Mouse (Mus musculus): ENCODE measurements around the gene Dhx33. TPM values are rescaled to one million over a fixed set of nuclear protein-coding genes. Genes with fewer than 3 reads are reported as not detected.
A peak's percentile ranks its signal among the peaks of the same experiment; 100 is the strongest.

Dhx33 gene
- total and polyA plus RNA-seq, 2 experiments = 7.8 to 22.0 TPM

DNA sequence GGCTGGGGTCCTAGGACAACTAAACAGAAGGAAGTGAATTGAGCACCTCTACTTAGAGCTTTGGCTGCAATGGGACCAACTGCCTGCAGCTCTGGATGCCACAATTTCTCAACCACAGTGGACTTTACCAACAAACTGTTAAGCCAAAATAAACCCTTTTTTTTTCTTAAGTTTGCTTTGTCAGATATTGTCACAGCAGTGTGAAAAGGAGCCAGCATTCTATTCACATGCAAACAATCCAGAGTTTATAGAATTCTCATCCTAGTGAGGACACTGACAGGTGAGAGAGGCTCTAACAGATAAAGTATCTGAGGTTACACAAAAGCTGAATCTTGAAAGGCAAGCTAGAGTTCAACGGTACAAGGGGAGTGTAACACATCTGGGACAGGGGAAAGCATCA, 12.8 kb upstream of the Dhx33 start:
- H3K4me3 ChIP-seq (ENCODE audit: insufficient read depth, low read depth, low read length) = peak overlapping the region; percentile 36
- WGBS = 21% methylated on average over 1 of the region's 1 CpGs

DNA sequence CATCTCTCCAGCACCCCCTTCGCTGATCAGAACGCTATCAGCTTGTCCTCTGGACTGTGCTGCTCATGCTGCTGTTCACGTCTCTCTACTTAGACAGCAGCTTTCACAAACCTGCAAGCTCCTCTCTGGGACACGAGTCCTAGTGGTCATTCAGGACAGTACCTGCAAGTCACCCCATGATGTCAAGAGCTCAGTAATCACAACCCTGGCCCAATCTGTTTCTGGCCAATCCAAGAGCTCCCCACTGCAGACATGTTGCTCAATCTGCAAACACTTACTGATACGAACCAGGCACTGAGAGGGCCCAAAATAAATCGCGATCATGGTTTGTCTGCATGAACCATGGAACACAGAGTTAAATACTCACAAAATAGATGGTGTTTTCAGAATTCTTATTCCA, 8.5 kb upstream of the Dhx33 start:
- no peaks in the 10 kb centered on the region for H3K27me3 ChIP-seq (ENCODE audit: control insufficient read depth, insufficient read depth, low read length)
- H3K79me2 ChIP-seq (ENCODE audit: control insufficient read depth, insufficient read depth, low read length) = peaks cover 7% of the 10 kb centered on the region; the same call in 1 of the 2 replicates
- peaks cover 44% of the 10 kb centered on the region for H3K4me1 ChIP-seq (ENCODE audit: control insufficient read depth, insufficient read depth, low read length)
- H3K9ac ChIP-seq (ENCODE audit: low read depth, low read length) = no peak overlapping the region
- DNase-seq (ENCODE audit: extremely low read depth, low read depth, low spot score) = peak; percentile 100
- peaks cover 40% of the 10 kb centered on the region for H3K36me3 ChIP-seq (ENCODE audit: control insufficient read depth, insufficient read depth, low read length)
- 28% methylated on average over 7 of the region's 7 CpGs for WGBS
- H3K4me3 ChIP-seq (ENCODE audit: insufficient read depth, low read depth, low read length) = no peak overlapping the region
- no peak for TF ChIP-seq POLR2A (IDR thresholded peaks at IDR 0.05; ENCODE audit: extremely low read depth, insufficient read depth, low read length)
- peak; percentile 16; the same call in 1 of the 2 replicates for TF ChIP-seq CTCF (IDR thresholded peaks at IDR 0.05; ENCODE audit: low read depth, low read length)
- H3K27ac ChIP-seq (replicated peaks; ENCODE audit: insufficient read depth, low read depth, low read length) = peak overlapping the region; percentile 66

More for the DNA sequence above, 12.8 kb upstream of the Dhx33 start:
- Histone ChIP-seq H3K9ac (ENCODE audit: low read depth, low read length) (peak overlapping the region; percentile 71), H3K36me3 (ENCODE audit: control insufficient read depth, insufficient read depth, low read length) (peaks cover 9% of the 10 kb centered on the region), H3K27me3 (ENCODE audit: control insufficient read depth, insufficient read depth, low read length) (no peaks in the 10 kb centered on the region), H3K79me2 (ENCODE audit: control insufficient read depth, insufficient read depth, low read length) (peaks cover 19% of the 10 kb centered on the region; the same call in 1 of the 2 replicates), H3K4me1 (ENCODE audit: control insufficient read depth, insufficient read depth, low read length) (peaks cover 43% of the 10 kb centered on the region), H3K27ac (replicated peaks; ENCODE audit: insufficient read depth, low read depth, low read length) (peak overlapping the region; percentile 93)
- TF ChIP-seq CTCF (IDR thresholded peaks at IDR 0.05; ENCODE audit: low read depth, low read length) = no peak
- no peak for TF ChIP-seq POLR2A (IDR thresholded peaks at IDR 0.05; ENCODE audit: extremely low read depth, insufficient read depth, low read length)
- DNase-seq (ENCODE audit: extremely low read depth, low read depth, low spot score) = peak; percentile 98

DNA sequence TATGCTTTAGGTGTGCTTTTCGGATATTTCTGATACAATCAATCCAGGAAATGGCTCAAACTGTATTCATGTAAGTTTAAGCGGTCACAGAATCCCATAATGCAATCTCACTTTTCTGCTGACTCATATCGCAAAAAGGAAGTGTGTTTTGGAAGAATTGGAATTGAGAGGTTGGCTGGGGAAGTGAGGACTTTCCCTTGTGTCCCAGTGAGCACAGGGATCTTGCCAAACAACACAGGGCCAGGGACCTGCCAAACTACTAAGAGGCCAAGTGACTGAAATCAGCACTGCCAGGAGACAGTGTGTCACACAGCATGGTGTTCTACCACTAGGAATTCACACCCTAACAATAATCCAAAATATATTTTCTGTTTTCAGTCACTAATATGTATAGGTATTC, 4.1 kb upstream of the Dhx33 start:
- H3K4me1 ChIP-seq (ENCODE audit: control insufficient read depth, insufficient read depth, low read length) = peaks cover 18% of the 10 kb centered on the region
- no peak for TF ChIP-seq CTCF (IDR thresholded peaks at IDR 0.05; ENCODE audit: low read depth, low read length)
- no peak for TF ChIP-seq POLR2A (IDR thresholded peaks at IDR 0.05; ENCODE audit: extremely low read depth, insufficient read depth, low read length)
- peak; percentile 98 for DNase-seq (ENCODE audit: extremely low read depth, low read depth, low spot score)
- H3K27ac ChIP-seq (replicated peaks; ENCODE audit: insufficient read depth, low read depth, low read length) = no peak overlapping the region
- WGBS = 14% methylated on average over 3 of the region's 3 CpGs
- no peak overlapping the region for H3K4me3 ChIP-seq (ENCODE audit: insufficient read depth, low read depth, low read length)
- H3K36me3 ChIP-seq (ENCODE audit: control insufficient read depth, insufficient read depth, low read length) = peaks cover 39% of the 10 kb centered on the region
- no peaks in the 10 kb centered on the region; the same call in 1 of the 2 replicates for H3K79me2 ChIP-seq (ENCODE audit: control insufficient read depth, insufficient read depth, low read length)
- H3K27me3 ChIP-seq (ENCODE audit: control insufficient read depth, insufficient read depth, low read length) = no peaks in the 10 kb centered on the region
- no peak overlapping the region for H3K9ac ChIP-seq (ENCODE audit: low read depth, low read length)

DNA sequence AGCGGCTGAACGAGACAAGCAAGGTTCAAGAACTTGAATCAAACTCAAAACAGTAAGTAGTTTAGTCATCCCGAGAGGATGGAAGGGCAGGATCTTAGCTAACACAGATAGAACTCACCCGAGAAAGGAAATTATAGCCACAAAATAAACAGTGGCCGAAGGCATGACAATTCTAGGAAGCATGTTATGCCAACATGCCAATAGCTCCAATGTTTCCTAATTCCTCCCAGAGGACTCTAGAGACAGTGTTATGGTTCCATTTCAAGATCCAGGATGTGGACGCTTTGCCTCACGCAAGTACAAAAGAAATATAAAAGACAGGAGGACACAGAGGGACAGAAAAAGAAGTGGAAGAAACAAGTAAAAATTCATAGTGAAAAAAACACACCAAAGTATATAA, 3.6 kb upstream of the Dhx33 start:
- H3K27me3 ChIP-seq (ENCODE audit: control insufficient read depth, insufficient read depth, low read length) = no peaks in the 10 kb centered on the region
- H3K36me3 ChIP-seq (ENCODE audit: control insufficient read depth, insufficient read depth, low read length) = peaks cover 38% of the 10 kb centered on the region
- peak; percentile 28 for DNase-seq (ENCODE audit: extremely low read depth, low read depth, low spot score)

DNA sequence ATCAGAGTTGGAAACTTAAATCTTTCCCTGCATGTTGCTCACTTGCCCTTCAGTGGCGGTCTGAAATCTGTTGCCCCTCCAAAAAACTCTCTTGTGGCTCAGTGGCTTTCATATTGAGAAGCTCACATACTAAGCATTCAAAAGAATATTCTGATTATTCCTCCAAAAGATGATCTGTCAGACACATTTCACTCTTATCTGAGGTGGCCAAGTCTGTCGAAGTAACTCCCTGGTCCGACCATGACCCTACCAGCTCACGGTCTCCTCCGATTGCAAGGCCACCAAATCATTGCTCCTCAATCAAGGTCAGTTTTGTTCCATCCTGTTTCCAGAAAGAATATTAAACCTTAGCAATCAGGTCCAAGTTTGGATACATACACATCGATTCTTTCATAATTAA, 2.8 kb upstream of the Dhx33 start:
- H3K27me3 ChIP-seq (ENCODE audit: control insufficient read depth, insufficient read depth, low read length) = no peaks in the 10 kb centered on the region
- peaks cover 7% of the 10 kb centered on the region; the same call in 1 of the 2 replicates for H3K79me2 ChIP-seq (ENCODE audit: control insufficient read depth, insufficient read depth, low read length)
- WGBS = 51% methylated on average over 6 of the region's 6 CpGs
- DNase-seq (ENCODE audit: extremely low read depth, low read depth, low spot score) = peak; percentile 40
- TF ChIP-seq CTCF (IDR thresholded peaks at IDR 0.05; ENCODE audit: low read depth, low read length) (no peak), POLR2A (IDR thresholded peaks at IDR 0.05; ENCODE audit: extremely low read depth, insufficient read depth, low read length) (no peak)
- H3K4me1 ChIP-seq (ENCODE audit: control insufficient read depth, insufficient read depth, low read length) = peaks cover 23% of the 10 kb centered on the region
- peak overlapping the region; percentile 67 for H3K27ac ChIP-seq (replicated peaks; ENCODE audit: insufficient read depth, low read depth, low read length)
- H3K36me3 ChIP-seq (ENCODE audit: control insufficient read depth, insufficient read depth, low read length) = peaks cover 37% of the 10 kb centered on the region
- H3K9ac ChIP-seq (ENCODE audit: low read depth, low read length) = no peak overlapping the region
- H3K4me3 ChIP-seq (ENCODE audit: insufficient read depth, low read depth, low read length) = no peak overlapping the region

More for the DNA sequence above, 3.6 kb upstream of the Dhx33 start:
- Histone ChIP-seq H3K27ac (replicated peaks; ENCODE audit: insufficient read depth, low read depth, low read length) (peak overlapping the region; percentile 59; the same call in 1 of the 2 replicates), H3K79me2 (ENCODE audit: control insufficient read depth, insufficient read depth, low read length) (peaks cover under 1% of the 10 kb centered on the region; the same call in 1 of the 2 replicates), H3K4me1 (ENCODE audit: control insufficient read depth, insufficient read depth, low read length) (peaks cover 21% of the 10 kb centered on the region), H3K9ac (ENCODE audit: low read depth, low read length) (no peak overlapping the region), H3K4me3 (ENCODE audit: insufficient read depth, low read depth, low read length) (no peak overlapping the region)
- WGBS = 45% methylated on average over 7 of the region's 7 CpGs
- TF ChIP-seq POLR2A (IDR thresholded peaks at IDR 0.05; ENCODE audit: extremely low read depth, insufficient read depth, low read length) = no peak
- no peak for TF ChIP-seq CTCF (IDR thresholded peaks at IDR 0.05; ENCODE audit: low read depth, low read length)

DNA sequence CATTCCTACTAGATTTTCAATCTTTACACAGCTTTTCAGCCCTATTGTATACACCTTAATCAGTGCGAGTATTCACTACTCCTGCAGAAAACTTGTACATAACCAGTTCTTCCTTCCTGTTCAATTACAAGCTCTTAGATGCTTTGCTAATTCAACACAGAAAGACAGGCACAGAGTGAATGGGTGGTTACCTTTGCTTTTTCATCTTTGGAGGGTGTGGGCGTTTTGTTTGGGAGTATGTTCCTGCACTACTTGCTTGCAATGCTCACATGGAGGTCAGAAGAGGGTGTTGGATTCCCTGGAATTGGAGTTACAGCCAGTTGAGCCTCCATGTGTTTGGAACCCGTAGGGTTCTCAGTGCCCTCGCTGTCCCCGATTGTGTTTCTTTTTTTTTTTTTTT, 809 bp upstream of the Dhx33 start:
- peak; percentile 53 for DNase-seq (ENCODE audit: extremely low read depth, low read depth, low spot score)
- Histone ChIP-seq H3K79me2 (ENCODE audit: control insufficient read depth, insufficient read depth, low read length) (peaks cover 7% of the 10 kb centered on the region; the same call in 1 of the 2 replicates), H3K36me3 (ENCODE audit: control insufficient read depth, insufficient read depth, low read length) (peaks cover 23% of the 10 kb centered on the region), H3K4me3 (ENCODE audit: insufficient read depth, low read depth, low read length) (no peak overlapping the region), H3K27me3 (ENCODE audit: control insufficient read depth, insufficient read depth, low read length) (no peaks in the 10 kb centered on the region), H3K27ac (replicated peaks; ENCODE audit: insufficient read depth, low read depth, low read length) (peak overlapping the region; percentile 64), H3K9ac (ENCODE audit: low read depth, low read length) (no peak overlapping the region), H3K4me1 (ENCODE audit: control insufficient read depth, insufficient read depth, low read length) (peaks cover 22% of the 10 kb centered on the region)
- whole genome bisulfite sequencing = 28% methylated on average over 5 of the region's 5 CpGs
- TF ChIP-seq CTCF (IDR thresholded peaks at IDR 0.05; ENCODE audit: low read depth, low read length) (no peak), POLR2A (IDR thresholded peaks at IDR 0.05; ENCODE audit: extremely low read depth, insufficient read depth, low read length) (no peak)

Data from liver, adult 2 months (tissue).